In the genomic region with DNA sequence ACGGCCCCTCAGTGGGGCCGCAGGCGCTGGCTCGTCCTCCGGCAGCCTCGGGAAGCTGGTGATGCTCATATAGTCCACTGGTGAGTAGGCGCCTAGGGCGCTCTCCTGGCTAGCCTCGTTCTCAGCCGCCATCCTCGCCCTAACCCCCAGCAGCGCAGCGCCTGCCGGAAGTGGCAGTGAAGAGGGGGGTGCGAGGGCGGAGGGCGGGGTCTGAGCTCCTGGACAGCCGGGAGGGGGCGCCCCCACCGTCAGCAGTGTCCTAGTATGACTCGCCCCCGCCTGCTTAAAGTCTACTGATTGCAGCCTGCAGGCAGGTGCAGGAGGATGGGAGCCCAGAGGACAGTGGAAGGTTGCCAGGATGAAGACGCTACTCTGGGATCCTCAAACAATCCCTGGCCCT, we compare ENCODE assay signal across 8 mouse cellular contexts. TPM values are rescaled to one million over a fixed set of nuclear protein-coding genes. Genes with fewer than 3 reads are reported as not detected.
DNase-seq lines count a peak whose midpoint lies in the region; ATAC-seq and TF ChIP-seq lines count a peak whose summit lies in the region.

No protein-coding gene starts in this region.

- no peaks in the 10 kb centered on the region for H3K36me3 ChIP-seq in embryonic facial prominence, embryonic 15.5 days
- H3K36me3 ChIP-seq in heart, embryonic 13.5 days: no peaks in the 10 kb centered on the region
- H3K36me3 ChIP-seq in kidney, postnatal 0 days (ENCODE audit: insufficient read depth, low read length): no peaks in the 10 kb centered on the region
- H3K36me3 ChIP-seq in midbrain, postnatal 0 days (ENCODE audit: insufficient read depth, low read length): 0 out of 2 replicates have a peak, but pooled peaks cover 1% of the 10 kb centered on the region

- no peak for ATAC-seq in embryonic facial prominence, embryonic 15.5 days (ENCODE audit: insufficient number of reproducible peaks, low FRiP score, low TSS enrichment, low read depth)
- ATAC-seq in heart, embryonic 13.5 days (ENCODE audit: extremely low read depth, insufficient number of reproducible peaks, low FRiP score, low TSS enrichment): no peak
- no peak for ATAC-seq in kidney, postnatal 0 days (replicated peaks; ENCODE audit: low FRiP score, low read depth)
- peak; percentile 38 for ATAC-seq in midbrain, postnatal 0 days (ENCODE audit: low FRiP score)

- H3K27me3 ChIP-seq in embryonic facial prominence, embryonic 15.5 days: peaks cover 3% of the 10 kb centered on the region; the same call in 1 of the 2 replicates
- H3K27me3 ChIP-seq in heart, embryonic 13.5 days (replicated peaks): peaks cover 30% of the 10 kb centered on the region
- H3K27me3 ChIP-seq in kidney, postnatal 0 days (ENCODE audit: insufficient read depth, low read length): no peaks in the 10 kb centered on the region
- H3K27me3 ChIP-seq in midbrain, postnatal 0 days (ENCODE audit: insufficient read depth, low read length): no peaks in the 10 kb centered on the region

- WGBS in embryonic facial prominence, embryonic 15.5 days: 1% methylated on average over 22 of the region's 23 CpGs
- WGBS in heart, embryonic 13.5 days: 2% methylated on average over 23 of the region's 23 CpGs
- WGBS in kidney, postnatal 0 days: 2% methylated on average over 23 of the region's 23 CpGs
- WGBS in midbrain, postnatal 0 days: under 1% methylated on average over 21 of the region's 23 CpGs

- peak; percentile 72 for DNase-seq in adrenal gland, postnatal 25 days
- peak; percentile 55 for DNase-seq in kidney, postnatal 0 days (ENCODE audit: low spot score)
- peak; percentile 69 for DNase-seq in liver
- peak; percentile 84 for DNase-seq in midbrain, postnatal 0 days (ENCODE audit: low spot score)
- DNase-seq in spleen, postnatal 10 days (ENCODE audit: low spot score in 2 of 2): peak; percentile 42 to 81
- no peak for DNase-seq in c-Kit-positive CD71-positive TER-119-positive erythroid progenitor cells, embryonic 14.5 days (ENCODE audit: low spot score)

- no peak overlapping the region for H3K27ac ChIP-seq in embryonic facial prominence, embryonic 15.5 days (replicated peaks)
- H3K27ac ChIP-seq in heart, embryonic 13.5 days (replicated peaks): no peak overlapping the region
- no peak overlapping the region for H3K27ac ChIP-seq in kidney, postnatal 0 days
- H3K27ac ChIP-seq in midbrain, postnatal 0 days (ENCODE audit: low read depth, low read length): peak overlapping the region; percentile 79

- peaks cover 22% of the 10 kb centered on the region for H3K4me1 ChIP-seq in embryonic facial prominence, embryonic 15.5 days
- H3K4me1 ChIP-seq in heart, embryonic 13.5 days: peaks cover 22% of the 10 kb centered on the region
- no peaks in the 10 kb centered on the region for H3K4me1 ChIP-seq in kidney, postnatal 0 days (replicated peaks; ENCODE audit: insufficient read depth, low read length)
- H3K4me1 ChIP-seq in midbrain, postnatal 0 days (ENCODE audit: insufficient read depth, low read length): peaks cover 8% of the 10 kb centered on the region; the same call in 1 of the 2 replicates

- peak overlapping the region; percentile 50 for H3K4me3 ChIP-seq in embryonic facial prominence, embryonic 15.5 days (replicated peaks)
- H3K4me3 ChIP-seq in heart, embryonic 13.5 days: peak overlapping the region; percentile 48
- H3K4me3 ChIP-seq in kidney, postnatal 0 days (replicated peaks; ENCODE audit: low read depth, low read length): peak overlapping the region; percentile 24; the same call in 1 of the 2 replicates
- peak overlapping the region; percentile 79 for H3K4me3 ChIP-seq in midbrain, postnatal 0 days (ENCODE audit: low read depth, low read length)

- H3K4me2 ChIP-seq in embryonic facial prominence, embryonic 15.5 days (replicated peaks): peak overlapping the region; percentile 80
- H3K4me2 ChIP-seq in heart, embryonic 13.5 days: peak overlapping the region; percentile 71
- H3K4me2 ChIP-seq in kidney, postnatal 0 days (ENCODE audit: low read length): peak overlapping the region; percentile 59
- H3K4me2 ChIP-seq in midbrain, postnatal 0 days (ENCODE audit: low read depth, low read length, poor library complexity, severe bottlenecking): peak overlapping the region; percentile 79

- H3K9ac ChIP-seq in embryonic facial prominence, embryonic 15.5 days: peak overlapping the region; percentile 12; the same call in 1 of the 2 replicates
- peak overlapping the region; percentile 72 for H3K9ac ChIP-seq in heart, embryonic 13.5 days
- peak overlapping the region; percentile 41 for H3K9ac ChIP-seq in kidney, postnatal 0 days (ENCODE audit: low read depth, low read length)
- H3K9ac ChIP-seq in midbrain, postnatal 0 days (replicated peaks; ENCODE audit: low read length, poor library complexity, severe bottlenecking): peak overlapping the region; percentile 94

- TF ChIP-seq CTCF in kidney, postnatal 0 days (IDR thresholded peaks at IDR 0.05; ENCODE audit: low read depth): peak; percentile 45
- peak; percentile 61 for TF ChIP-seq CTCF in midbrain, postnatal 0 days (IDR thresholded peaks at IDR 0.05)

- H3K9me3 ChIP-seq in embryonic facial prominence, embryonic 15.5 days (replicated peaks): no peaks in the 10 kb centered on the region
- no peaks in the 10 kb centered on the region for H3K9me3 ChIP-seq in heart, embryonic 13.5 days
- no peaks in the 10 kb centered on the region for H3K9me3 ChIP-seq in kidney, postnatal 0 days (replicated peaks; ENCODE audit: low read length)
- no peaks in the 10 kb centered on the region for H3K9me3 ChIP-seq in midbrain, postnatal 0 days (ENCODE audit: low read length)

RNA-seq across cellular contexts. Expression of gene Acss2, which starts 3.1 kb away (rescaled TPM):
- total RNA-seq in adrenal gland, postnatal 25 days (2021): 89.3 and 102 TPM in 2 replicates
- polyA plus RNA-seq in embryonic facial prominence, embryonic 15.5 days (2015; fragmentation: Nextera tagmentation; extraction: Ambion mirVana): 14.5 and 14.9 TPM in 2 replicates
- polyA plus RNA-seq in heart, embryonic 13.5 days (2015; fragmentation: Nextera tagmentation; extraction: Ambion mirVana): 13.1 and 14.4 TPM in 2 replicates
- polyA plus RNA-seq in kidney, postnatal 0 days (2015; fragmentation: Nextera tagmentation; extraction: Ambion mirVana): 20.8 and 22.9 TPM in 2 replicates
- total RNA-seq in midbrain, postnatal 0 days (2014; rRNA removed): 25.3 and 38.0 TPM in 2 replicates
- 18.6 and 19.4 TPM in 2 replicates for polyA plus RNA-seq in midbrain, postnatal 0 days (2015; fragmentation: Nextera tagmentation; extraction: Ambion mirVana)

RNA-seq across cellular contexts. Expression of gene Ggt7, which starts 3.4 kb away (rescaled TPM):
- total RNA-seq in adrenal gland, postnatal 25 days (2021): 2.3 and 5.3 TPM in 2 replicates
- polyA plus RNA-seq in embryonic facial prominence, embryonic 15.5 days (2015; fragmentation: Nextera tagmentation; extraction: Ambion mirVana): 13.5 and 17.8 TPM in 2 replicates
- 2.0 and 3.1 TPM in 2 replicates for polyA plus RNA-seq in heart, embryonic 13.5 days (2015; fragmentation: Nextera tagmentation; extraction: Ambion mirVana)
- 2.0 TPM in 2 replicates for polyA plus RNA-seq in kidney, postnatal 0 days (2015; fragmentation: Nextera tagmentation; extraction: Ambion mirVana)
- 167 and 203 TPM in 2 replicates for total RNA-seq in midbrain, postnatal 0 days (2014; rRNA removed)
- 110 and 112 TPM in 2 replicates for polyA plus RNA-seq in midbrain, postnatal 0 days (2015; fragmentation: Nextera tagmentation; extraction: Ambion mirVana)

RNA-seq across cellular contexts. Expression of gene Ncoa6, which starts 41.0 kb away (rescaled TPM):
- 58.2 and 58.4 TPM in 2 replicates for total RNA-seq in adrenal gland, postnatal 25 days (2021)
- 16.9 and 19.9 TPM in 2 replicates for polyA plus RNA-seq in embryonic facial prominence, embryonic 15.5 days (2015; fragmentation: Nextera tagmentation; extraction: Ambion mirVana)
- polyA plus RNA-seq in heart, embryonic 13.5 days (2015; fragmentation: Nextera tagmentation; extraction: Ambion mirVana): 12.0 and 13.4 TPM in 2 replicates
- 19.0 and 19.6 TPM in 2 replicates for polyA plus RNA-seq in kidney, postnatal 0 days (2015; fragmentation: Nextera tagmentation; extraction: Ambion mirVana)
- 50.5 and 73.1 TPM in 2 replicates for total RNA-seq in midbrain, postnatal 0 days (2014; rRNA removed)
- polyA plus RNA-seq in midbrain, postnatal 0 days (2015; fragmentation: Nextera tagmentation; extraction: Ambion mirVana): 23.3 and 32.1 TPM in 2 replicates

Comparison
In these comparisons a context has a peak if more than half of its experiments do, and no peak if none do; other contexts are left out.
1. H3K4me3 ChIP-seq: peak in every context shown above with its lines; median percentile 79 in midbrain, postnatal 0 days; 50 in embryonic facial prominence, embryonic 15.5 days; 48 in heart, embryonic 13.5 days; 24 in kidney, postnatal 0 days.
2. H3K9ac ChIP-seq: peak in every context shown above with its lines; median percentile 94 in midbrain, postnatal 0 days; 72 in heart, embryonic 13.5 days; 41 in kidney, postnatal 0 days; 12 in embryonic facial prominence, embryonic 15.5 days.